Mouse (Mus musculus): ENCODE data around the gene Pard3b.

Gene Pard3b

GRCm38 (mm10) chr1:61638347-61639111, at the start of gene Pard3b:
Gene Pard3b, plus strand, starts transcription at chr1:61638824.
- peak; percentile 72 for DNase-seq (ENCODE audit: low spot score in 2 of 2)

- DNase-seq (ENCODE audit: low spot score in 2 of 2), result no peak
Observed at GRCm38 (mm10) chr1:61616176-61616575, 22.4 kb upstream of the Pard3b start.

GRCm38 (mm10) chr1:61620651-61621050, 18.0 kb upstream of the Pard3b start:
- no peak for DNase-seq (ENCODE audit: low spot score in 2 of 2)

- no peak for DNase-seq (ENCODE audit: low spot score in 2 of 2)
Observed at GRCm38 (mm10) chr1:61629857-61630256, 8.8 kb upstream of the Pard3b start.

GRCm38 (mm10) chr1:61639114-61640093, 780 bp downstream of the Pard3b start:
- DNase-seq (ENCODE audit: low spot score in 2 of 2), result no peak

GRCm38 (mm10) chr1:61641880-61642279, 3.3 kb downstream of the Pard3b start:
- no peak for DNase-seq (ENCODE audit: low spot score in 2 of 2)

- DNase-seq (ENCODE audit: low spot score in 2 of 2), result no peak
Observed at GRCm38 (mm10) chr1:61645062-61645461, 6.4 kb downstream of the Pard3b start.

GRCm38 (mm10) chr1:61649964-61650363, 11.3 kb downstream of the Pard3b start:
- DNase-seq (ENCODE audit: low spot score in 2 of 2), result no peak

GRCm38 (mm10) chr1:61651454-61652271, 13.0 kb downstream of the Pard3b start:
- DNase-seq (ENCODE audit: low spot score in 2 of 2), result no peak

- no peak for DNase-seq (ENCODE audit: low spot score in 2 of 2)
Observed at GRCm38 (mm10) chr1:61657760-61658159, 19.1 kb downstream of the Pard3b start.

GRCm38 (mm10) chr1:61659931-61660330, 21.3 kb downstream of the Pard3b start:
- no peak for DNase-seq (ENCODE audit: low spot score in 2 of 2)

GRCm38 (mm10) chr1:61685221-61685814, 46.7 kb downstream of the Pard3b start:
- DNase-seq (ENCODE audit: low spot score in 2 of 2), result no peak

GRCm38 (mm10) chr1:61685921-61686320, 47.3 kb downstream of the Pard3b start:
- DNase-seq (ENCODE audit: low spot score in 2 of 2), result no peak

GRCm38 (mm10) chr1:61688301-61688700, 49.7 kb downstream of the Pard3b start:
- no peak for DNase-seq (ENCODE audit: low spot score in 2 of 2)

- no peak for DNase-seq (ENCODE audit: low spot score in 2 of 2)
Observed at GRCm38 (mm10) chr1:61698462-61699218, 60.0 kb downstream of the Pard3b start.

GRCm38 (mm10) chr1:61709812-61710211, 71.2 kb downstream of the Pard3b start:
- DNase-seq (ENCODE audit: low spot score in 2 of 2), result no peak

- no peak for DNase-seq (ENCODE audit: low spot score in 2 of 2)
Observed at GRCm38 (mm10) chr1:61711523-61711922, 72.9 kb downstream of the Pard3b start.

GRCm38 (mm10) chr1:61729654-61730053, 91.0 kb downstream of the Pard3b start:
- no peak for DNase-seq (ENCODE audit: low spot score in 2 of 2)

- no peak for DNase-seq (ENCODE audit: low spot score in 2 of 2)
Observed at GRCm38 (mm10) chr1:61736550-61736949, 97.9 kb downstream of the Pard3b start.

- DNase-seq (ENCODE audit: low spot score in 2 of 2), result no peak
Observed at GRCm38 (mm10) chr1:61742831-61743230, 104.2 kb downstream of the Pard3b start.

GRCm38 (mm10) chr1:61747481-61747880, 108.9 kb downstream of the Pard3b start:
- DNase-seq (ENCODE audit: low spot score in 2 of 2), result no peak

All from urinary bladder, postnatal 4 days (tissue).